Mouse (Mus musculus) splenic B cell, adult 2 months (primary cell): ENCODE data around the gene Pikfyve.
A peak's percentile ranks its signal among the peaks of the same experiment; 100 is the strongest.

Source experiments
- DNase-seq: peaks from one replicate; pipeline ENCODE4 v3.0.0-alpha.2; 2011; ENCODE audit warnings: low read depth, low spot score
- H3K27me3 ChIP-seq: 2 replicates; pipeline ENCODE4 v1.6.1; 2012; ENCODE audit warnings: mild to moderate bottlenecking, low read length, moderate library complexity, mixed read lengths; ENCODE audit not compliant: control insufficient read depth, poor library complexity, insufficient read depth, severe bottlenecking
- H3K36me3 ChIP-seq: 2 replicates; pipeline ENCODE4 v1.6.1; 2012; ENCODE audit warnings: mild to moderate bottlenecking, low read length, moderate library complexity, mixed read lengths; ENCODE audit not compliant: control insufficient read depth, poor library complexity, insufficient read depth, severe bottlenecking

The Pikfyve gene

GRCm38 (mm10) chr1:65186287-65187073 is at the start of gene Pikfyve, which contains the start of gene Idh1:
TSS of gene Pikfyve (plus strand) at chr1:65186683.
TSS of gene Idh1 (minus strand) at chr1:65186500.
- H3K36me3 ChIP-seq, result no peaks in the 10 kb centered on the region; the same call in 1 of the 2 replicates
- DNase-seq, result peak; percentile 98
- no peaks in the 10 kb centered on the region for H3K27me3 ChIP-seq

GRCm38 (mm10) chr1:65137560-65137959 is 48.9 kb upstream of the Pikfyve start:
- no peaks in the 10 kb centered on the region for H3K27me3 ChIP-seq
- H3K36me3 ChIP-seq, result no peaks in the 10 kb centered on the region
- no peak for DNase-seq

GRCm38 (mm10) chr1:65144783-65145182 is 41.7 kb upstream of the Pikfyve start:
- DNase-seq, result no peak
- Histone ChIP-seq H3K36me3 (no peaks in the 10 kb centered on the region), H3K27me3 (no peaks in the 10 kb centered on the region)

- DNase-seq, result no peak
- no peaks in the 10 kb centered on the region for H3K27me3 ChIP-seq
- no peaks in the 10 kb centered on the region for H3K36me3 ChIP-seq
Observed at GRCm38 (mm10) chr1:65146601-65147000, 39.9 kb upstream of the Pikfyve start.

GRCm38 (mm10) chr1:65147326-65147725 is 39.2 kb upstream of the Pikfyve start:
- Histone ChIP-seq H3K27me3 (no peaks in the 10 kb centered on the region), H3K36me3 (no peaks in the 10 kb centered on the region)
- DNase-seq, result no peak

GRCm38 (mm10) chr1:65147971-65148370 is 38.5 kb upstream of the Pikfyve start:
- H3K36me3 ChIP-seq, result no peaks in the 10 kb centered on the region
- no peak for DNase-seq
- H3K27me3 ChIP-seq, result no peaks in the 10 kb centered on the region

GRCm38 (mm10) chr1:65154814-65155213 is 31.7 kb upstream of the Pikfyve start:
- no peaks in the 10 kb centered on the region for H3K27me3 ChIP-seq
- DNase-seq, result no peak
- H3K36me3 ChIP-seq, result peaks cover 3% of the 10 kb centered on the region; the same call in 1 of the 2 replicates

DNA sequence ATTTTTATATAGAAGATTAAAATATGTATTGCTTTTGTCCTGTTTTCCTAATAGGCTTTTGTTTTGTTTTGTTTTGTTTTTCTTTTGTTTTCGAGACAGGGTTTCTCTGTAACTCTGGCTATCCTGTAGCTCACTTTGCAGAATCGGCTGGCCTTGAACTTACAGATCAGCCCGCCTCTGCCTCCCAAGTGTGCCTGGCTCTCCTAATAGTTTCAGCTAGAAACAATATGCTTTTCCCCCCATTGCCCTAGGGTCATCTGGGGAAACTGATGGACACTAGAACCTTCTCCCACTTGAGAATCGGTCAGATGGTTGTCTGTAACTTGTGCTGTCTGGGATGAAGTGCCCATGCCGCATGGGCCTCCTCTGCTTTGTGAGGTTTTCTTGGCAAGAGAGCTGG is 30.4 kb upstream of the Pikfyve start:
- Histone ChIP-seq H3K27me3 (no peaks in the 10 kb centered on the region), H3K36me3 (peaks cover 8% of the 10 kb centered on the region; the same call in 1 of the 2 replicates)
- DNase-seq, result no peak

DNA sequence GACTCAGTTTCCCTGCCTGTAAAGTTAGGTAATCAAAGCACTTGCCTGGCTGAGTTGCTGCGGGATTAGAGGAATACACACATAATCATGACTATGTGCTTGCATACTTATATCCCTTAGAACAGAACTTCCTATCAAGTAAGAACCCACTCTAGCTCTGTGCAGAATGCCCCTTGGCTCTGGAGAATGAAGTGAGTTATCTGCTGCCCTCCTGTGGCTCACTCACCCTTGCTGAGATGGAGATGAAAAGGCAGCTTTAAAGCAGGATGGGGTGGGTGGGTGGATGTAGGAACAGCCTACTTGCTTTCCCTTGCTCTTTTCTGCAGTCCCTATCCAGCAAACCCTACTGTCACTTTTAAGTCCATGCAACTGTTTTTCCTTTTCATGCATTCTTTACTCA is 24.3 kb upstream of the Pikfyve start:
- H3K27me3 ChIP-seq, result no peaks in the 10 kb centered on the region
- no peak for DNase-seq
- peaks cover 18% of the 10 kb centered on the region for H3K36me3 ChIP-seq

DNA sequence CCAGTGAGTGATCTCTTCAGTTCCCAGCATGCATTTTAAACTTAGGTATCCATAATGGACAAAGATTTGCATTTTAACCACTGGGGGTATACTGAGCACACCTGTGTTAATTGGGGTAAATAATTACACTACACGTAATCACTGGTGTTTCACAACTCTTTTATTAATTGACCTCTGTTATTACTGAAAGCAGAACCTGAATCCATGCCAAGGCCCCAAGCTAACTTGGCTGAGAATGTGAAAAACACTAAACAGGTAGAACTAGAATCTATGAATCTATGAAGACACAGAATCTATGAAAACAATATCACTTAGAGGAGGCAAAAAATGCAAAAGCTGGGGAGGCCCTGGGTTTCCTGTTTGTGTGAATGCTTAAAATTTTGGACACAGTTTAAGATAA is 19.0 kb upstream of the Pikfyve start:
- no peaks in the 10 kb centered on the region for H3K27me3 ChIP-seq
- H3K36me3 ChIP-seq, result peaks cover 13% of the 10 kb centered on the region
- DNase-seq, result no peak

- H3K36me3 ChIP-seq, result peaks cover 10% of the 10 kb centered on the region
Observed at GRCm38 (mm10) chr1:65169536-65169935, 16.9 kb upstream of the Pikfyve start.

GRCm38 (mm10) chr1:65169947-65170346 is 16.5 kb upstream of the Pikfyve start:
- no peaks in the 10 kb centered on the region for H3K27me3 ChIP-seq
- peaks cover 8% of the 10 kb centered on the region for H3K36me3 ChIP-seq
- no peak for DNase-seq

More at GRCm38 (mm10) chr1:65169536-65169935, 16.9 kb upstream of the Pikfyve start:
- no peaks in the 10 kb centered on the region for H3K27me3 ChIP-seq
- no peak for DNase-seq

DNA sequence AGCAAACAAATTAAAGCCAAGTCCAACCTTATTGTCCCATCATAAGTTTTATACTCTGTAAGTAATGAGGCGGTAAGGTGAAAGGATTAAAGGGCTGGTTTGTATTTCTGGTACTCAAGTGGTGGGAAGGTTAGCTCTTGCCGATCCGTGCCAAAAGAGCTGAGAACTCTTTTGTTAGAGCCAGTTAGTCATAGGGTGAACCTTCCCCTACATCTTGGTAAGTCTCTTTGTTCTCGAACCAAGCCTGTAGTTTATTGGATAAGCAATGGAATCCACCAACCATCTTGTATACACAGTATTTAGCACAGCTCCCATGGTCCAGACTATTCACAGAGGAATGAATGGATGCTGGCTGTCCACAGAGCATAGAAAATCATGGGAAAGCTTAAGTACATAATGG is 14.9 kb upstream of the Pikfyve start:
- DNase-seq, result no peak
- H3K36me3 ChIP-seq, result peaks cover 3% of the 10 kb centered on the region; the same call in 1 of the 2 replicates
- H3K27me3 ChIP-seq, result no peaks in the 10 kb centered on the region

DNA sequence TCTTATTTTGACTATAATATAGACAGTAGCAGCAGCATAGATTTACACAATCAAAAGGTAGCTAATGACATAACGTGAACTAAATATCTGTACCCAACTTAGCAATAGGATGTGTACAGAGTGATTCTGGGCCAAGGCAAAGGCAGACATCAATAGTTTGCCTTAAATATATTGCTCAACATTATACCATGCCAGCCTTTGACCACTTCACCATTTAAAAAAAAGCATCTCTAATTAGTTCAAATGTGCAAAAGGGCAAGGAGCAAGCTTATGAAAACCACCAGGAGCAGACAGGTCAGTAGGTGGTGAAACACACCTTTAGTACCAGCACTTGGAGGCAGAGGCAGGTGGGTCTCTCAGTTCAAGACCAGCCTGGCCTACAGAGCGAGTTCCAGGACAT is 12.8 kb upstream of the Pikfyve start:
- H3K27me3 ChIP-seq, result no peaks in the 10 kb centered on the region
- no peak for DNase-seq

GRCm38 (mm10) chr1:65176171-65176570 is 10.3 kb upstream of the Pikfyve start:
- no peaks in the 10 kb centered on the region for H3K27me3 ChIP-seq
- DNase-seq, result no peak
- H3K36me3 ChIP-seq, result no peaks in the 10 kb centered on the region

More for the DNA sequence above, 12.8 kb upstream of the Pikfyve start:
- peaks cover 1% of the 10 kb centered on the region; the same call in 1 of the 2 replicates for H3K36me3 ChIP-seq
